Mouse (Mus musculus) cerebellum, adult 11 months (tissue): ENCODE results near the gene Sh3pxd2b.

ENCODE experiments used
- DNase-seq: peaks from one replicate; pipeline ENCODE4 v3.0.0; 2022

Gene Sh3pxd2b

GRCm38 (mm10) chr11:32342770-32343191 is 4.8 kb upstream of the Sh3pxd2b start:
- DNase-seq, result peak; percentile 30

GRCm38 (mm10) chr11:32343350-32343749 is 4.3 kb upstream of the Sh3pxd2b start:
- no peak for DNase-seq

GRCm38 (mm10) chr11:32345504-32346297 is 1.9 kb upstream of the Sh3pxd2b start:
- DNase-seq, result no peak

- no peak for DNase-seq
Observed at GRCm38 (mm10) chr11:32347264-32347606, 385 bp upstream of the Sh3pxd2b start.

- no peak for DNase-seq
Observed at GRCm38 (mm10) chr11:32348433-32349283, 1.0 kb downstream of the Sh3pxd2b start.

- no peak for DNase-seq
Observed at GRCm38 (mm10) chr11:32349284-32349953, 1.8 kb downstream of the Sh3pxd2b start.

GRCm38 (mm10) chr11:32352946-32353345 is 5.3 kb downstream of the Sh3pxd2b start:
- no peak for DNase-seq

- no peak for DNase-seq
Observed at GRCm38 (mm10) chr11:32355377-32355776, 7.8 kb downstream of the Sh3pxd2b start.

GRCm38 (mm10) chr11:32357686-32358085 is 10.1 kb downstream of the Sh3pxd2b start:
- no peak for DNase-seq

GRCm38 (mm10) chr11:32358399-32358798 is 10.8 kb downstream of the Sh3pxd2b start:
- no peak for DNase-seq

- no peak for DNase-seq
Observed at GRCm38 (mm10) chr11:32359566-32359965, 11.9 kb downstream of the Sh3pxd2b start.

GRCm38 (mm10) chr11:32361774-32362173 is 14.2 kb downstream of the Sh3pxd2b start:
- no peak for DNase-seq

GRCm38 (mm10) chr11:32363188-32363587 is 15.6 kb downstream of the Sh3pxd2b start:
- DNase-seq, result no peak

- peak; percentile 24 for DNase-seq
Observed at GRCm38 (mm10) chr11:32363610-32364220, 16.1 kb downstream of the Sh3pxd2b start.

- DNase-seq, result no peak
Observed at GRCm38 (mm10) chr11:32364375-32364774, 16.8 kb downstream of the Sh3pxd2b start.

- no peak for DNase-seq
Observed at GRCm38 (mm10) chr11:32365498-32365897, 17.9 kb downstream of the Sh3pxd2b start.

- no peak for DNase-seq
Observed at GRCm38 (mm10) chr11:32367056-32367455, 19.4 kb downstream of the Sh3pxd2b start.

- DNase-seq, result no peak
Observed at GRCm38 (mm10) chr11:32368986-32369385, 21.4 kb downstream of the Sh3pxd2b start.

- peak; percentile 25 for DNase-seq
Observed at GRCm38 (mm10) chr11:32370881-32371280, 23.3 kb downstream of the Sh3pxd2b start.

GRCm38 (mm10) chr11:32373266-32374026 is 25.8 kb downstream of the Sh3pxd2b start:
- DNase-seq, result no peak

- no peak for DNase-seq
Observed at GRCm38 (mm10) chr11:32374027-32374589, 26.5 kb downstream of the Sh3pxd2b start.

GRCm38 (mm10) chr11:32375104-32375535 is 27.5 kb downstream of the Sh3pxd2b start:
- DNase-seq, result no peak
